Mouse (Mus musculus) inflammation-experienced regulatory T-cells (primary cell): ENCODE data around the gene Tmem151a. TPM values are rescaled to one million over a fixed set of nuclear protein-coding genes. Genes with fewer than 3 reads are reported as not detected.

Source experiments
- polyA plus RNA-seq, 2 experiments: library from polyadenylated mRNA; unstranded; fragments of 100-300 nt; shearing (Covaris generic); gene quantifications; one replicate each; pipeline ENCODE4 v1.2.1; 2017

Gene Tmem151a
- polyA plus RNA-seq: under 1 TPM; 0.31 to 0.84 TPM

GRCm38 (mm10) chr19:5085145-5085863 is at the start of gene Tmem151a:
Tmem151a (minus strand) TSS chr19:5085531.

GRCm38 (mm10) chr19:5118384-5118698 is 33.0 kb upstream of the Tmem151a start, which contains the start of gene Klc2:
Klc2 (minus strand) TSS chr19:5118560.

DNA sequence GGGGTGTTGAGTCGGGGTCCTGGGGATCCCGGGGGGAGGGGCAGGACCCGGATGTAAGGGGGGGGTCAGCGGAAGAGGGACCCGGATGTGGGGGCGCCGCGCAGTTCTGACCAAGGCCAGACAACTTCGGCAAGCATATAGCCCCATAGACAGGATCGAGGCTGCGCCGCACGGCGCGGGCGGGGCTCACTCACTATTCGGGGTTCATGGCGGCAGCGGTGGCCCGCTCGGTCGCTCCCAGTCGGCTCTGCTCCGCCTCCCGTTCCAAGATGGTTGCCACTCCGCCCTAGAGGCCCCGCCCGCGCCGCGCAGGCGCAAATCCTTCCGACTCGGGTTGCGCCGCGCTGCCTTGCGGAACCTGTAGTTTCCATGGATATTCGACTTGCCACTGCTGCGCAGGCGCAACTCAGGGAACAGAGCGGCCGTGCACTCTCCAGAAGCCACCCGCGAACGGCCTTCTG is 21.4 kb upstream of the Tmem151a start, which contains the start of gene Rab1b:
Rab1b (minus strand) TSS at position 342 of the 461 bp plus-strand sequence.

DNA sequence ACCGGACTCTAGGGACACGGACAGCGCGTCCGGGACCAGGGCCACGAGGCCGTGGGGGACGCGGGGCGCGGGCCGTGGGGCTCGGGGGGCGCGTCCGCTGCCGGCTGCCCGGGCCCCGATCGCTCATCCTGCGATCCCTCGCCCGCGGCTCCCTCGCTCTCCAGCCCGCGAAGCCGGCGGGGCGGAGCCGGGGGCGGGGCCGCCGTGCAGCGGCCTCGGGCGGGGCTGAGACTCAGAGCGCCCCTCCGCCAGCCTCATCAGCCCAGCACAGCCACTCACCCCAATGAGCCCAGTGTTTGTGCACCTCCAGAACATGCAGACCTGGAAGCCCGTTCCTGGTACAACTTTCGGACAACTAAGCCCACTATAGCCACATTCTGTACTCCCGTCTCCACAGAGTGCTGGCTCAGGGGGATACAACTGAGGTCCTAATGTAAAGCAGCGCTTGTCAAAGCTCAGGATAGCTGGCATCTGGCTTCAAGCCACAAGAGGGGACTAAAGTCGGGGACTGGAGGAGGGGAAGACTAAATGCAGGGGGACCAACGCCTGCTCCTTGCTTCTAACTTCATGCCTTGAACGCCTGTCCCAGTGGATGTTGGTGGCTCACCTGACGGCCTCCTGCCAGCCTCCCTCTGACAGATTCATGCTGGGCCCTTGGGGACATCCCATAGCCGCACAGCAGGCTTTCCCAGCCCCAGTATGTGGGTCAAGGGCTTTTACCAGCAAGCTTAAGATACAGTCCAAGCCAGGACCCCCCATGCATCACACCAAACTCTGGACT is 13.2 kb upstream of the Tmem151a start, which contains the start of gene Cnih2:
Cnih2 (minus strand) TSS at position 159 of the 781 bp plus-strand sequence.

GRCm38 (mm10) chr19:5087884-5088728 is 2.8 kb upstream of the Tmem151a start, which contains the start of gene Yif1a:
Yif1a (plus strand) TSS chr19:5088538.

DNA sequence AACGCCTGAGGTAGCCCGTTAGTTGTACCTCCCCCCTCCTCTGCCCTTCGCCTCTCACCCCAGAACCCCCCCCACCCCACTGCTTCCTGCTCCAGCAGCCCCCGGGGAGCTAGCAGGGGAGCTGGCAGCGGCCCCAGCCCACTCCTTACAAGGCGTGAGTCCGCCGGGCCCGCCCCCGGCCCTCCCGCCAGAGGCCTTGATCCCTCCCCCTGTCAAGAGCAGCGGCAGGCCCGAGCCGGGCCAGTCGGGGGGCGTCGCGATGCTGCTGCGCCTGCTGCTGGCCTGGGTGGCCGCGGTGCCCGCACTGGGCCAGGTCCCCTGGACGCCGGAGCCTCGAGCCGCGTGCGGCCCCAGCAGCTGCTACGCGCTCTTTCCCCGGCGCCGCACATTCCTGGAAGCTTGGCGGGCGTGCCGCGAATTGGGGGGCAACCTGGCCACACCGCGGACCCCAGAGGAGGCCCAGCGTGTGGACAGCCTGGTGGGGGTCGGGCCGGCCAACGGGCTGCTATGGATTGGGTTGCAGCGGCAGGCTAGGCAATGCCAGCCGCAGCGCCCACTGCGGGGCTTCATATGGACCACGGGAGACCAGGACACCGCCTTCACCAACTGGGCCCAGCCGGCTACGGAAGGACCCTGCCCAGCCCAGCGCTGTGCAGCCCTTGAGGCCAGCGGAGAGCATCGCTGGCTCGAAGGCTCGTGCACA is 17.3 kb downstream of the Tmem151a start, which contains the start of gene Cd248:
Cd248 (plus strand) TSS at position 212 of the 703 bp plus-strand sequence.

DNA sequence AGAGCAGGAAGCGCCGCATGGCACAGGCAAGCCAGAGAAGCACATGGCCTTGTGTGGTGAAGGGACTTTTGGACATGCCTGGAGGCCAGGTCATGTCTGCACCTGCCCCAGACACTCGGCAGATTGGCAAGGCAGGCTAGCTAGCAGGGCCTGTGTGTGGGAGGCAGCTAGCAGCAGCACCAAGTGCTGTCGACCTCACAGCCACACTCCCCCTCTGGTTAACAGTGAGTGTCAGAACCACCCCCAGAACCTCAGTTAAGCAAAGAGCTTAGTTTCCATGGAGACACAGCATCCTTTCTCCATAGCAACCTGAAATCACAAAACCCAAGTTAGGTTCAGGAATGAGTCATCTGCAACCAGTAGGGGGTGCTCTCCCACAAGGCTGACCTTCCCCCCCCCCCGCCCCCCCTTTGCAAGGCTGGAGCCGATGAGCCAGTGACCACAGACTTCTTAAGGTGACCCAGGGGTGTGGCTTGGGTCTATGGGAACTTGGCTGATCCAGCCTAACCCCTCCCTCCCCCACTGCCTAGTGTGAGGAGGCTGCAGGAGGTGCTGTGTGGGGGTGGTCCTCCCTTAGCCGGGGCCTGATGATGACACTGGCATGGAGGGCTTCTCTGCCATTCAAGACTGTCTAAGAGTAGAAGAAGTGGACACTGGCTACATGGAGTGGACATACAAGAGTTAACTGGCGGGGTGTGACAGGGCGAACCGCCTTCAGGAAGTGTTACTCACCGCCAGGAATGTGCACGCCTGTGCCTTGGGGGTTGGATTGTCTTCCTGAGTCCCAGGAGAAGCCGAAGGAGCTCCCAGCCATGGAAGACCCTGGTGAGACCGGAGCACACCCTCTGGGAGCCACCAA is 35.1 kb downstream of the Tmem151a start, which contains the start of gene Rin1:
Rin1 (plus strand) TSS at position 435 of the 859 bp plus-strand sequence.

DNA sequence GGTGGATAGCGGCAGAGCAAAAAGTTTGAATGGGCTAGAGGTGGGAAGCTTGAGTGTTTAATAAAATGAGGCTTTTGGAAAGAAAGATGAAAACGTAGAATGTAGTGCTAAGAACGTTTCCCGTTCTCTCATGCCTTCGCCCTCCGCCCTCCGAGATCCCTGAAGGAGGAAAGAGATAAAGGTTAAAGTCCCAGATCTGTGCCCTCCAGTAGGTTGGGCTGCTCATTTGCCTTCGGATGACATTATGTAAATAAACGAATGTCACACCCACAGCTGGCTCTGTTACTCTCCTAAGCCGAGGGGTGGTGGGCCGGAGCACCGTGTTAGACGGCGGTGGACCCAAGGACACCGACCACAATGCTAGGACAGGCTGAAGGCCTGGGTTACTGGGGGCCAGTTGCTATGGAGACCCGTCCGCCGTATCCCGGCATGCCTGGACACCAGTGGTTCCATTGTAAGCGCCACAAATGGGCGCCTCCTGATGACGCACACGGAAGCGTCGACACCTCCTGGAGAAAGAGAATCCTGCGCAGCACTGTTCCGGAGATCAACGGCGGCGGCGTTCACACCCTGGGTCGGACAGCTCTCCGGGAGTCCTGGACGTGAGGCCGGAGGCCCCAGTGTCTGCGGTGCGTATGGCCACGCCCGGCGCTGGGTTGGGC is 44.3 kb downstream of the Tmem151a start, which contains the start of gene Brms1:
Brms1 (plus strand) TSS at position 493 of the 662 bp plus-strand sequence.

GRCm38 (mm10) chr19:5038709-5039156 is 46.6 kb downstream of the Tmem151a start, which contains the start of the genes B4gat1 and AC124502.3:
B4gat1 (plus strand) TSS chr19:5038826.
AC124502.3 (plus strand) TSS chr19:5038891.

GRCm38 (mm10) chr19:5023621-5024479 is 61.5 kb downstream of the Tmem151a start, which contains the start of gene Slc29a2:
Slc29a2 (plus strand) TSS chr19:5023860.

Other genes starting within 250 kb of the Tmem151a start
- 100 to 1,000 TPM in 1 of 2 experiments, 10 to 100 TPM in 1; 72.7 to 120 TPM for gene Ccs, start 246.2 kb downstream of the Tmem151a start, polyA plus RNA-seq
- under 1 TPM in 1 of 2 experiments, not detected in 1; 0.55 TPM for gene Ccdc87, start 246.2 kb downstream of the Tmem151a start, polyA plus RNA-seq
- gene Ctsf, start 230.4 kb downstream of the Tmem151a start, polyA plus RNA-seq: 1 to 10 TPM; 4.1 to 6.0 TPM
- gene Actn3, start 207.6 kb downstream of the Tmem151a start, polyA plus RNA-seq: under 1 TPM in 1 of 2 experiments, not detected in 1; 0.11 TPM
- 1 to 10 TPM; 5.0 to 9.9 TPM for gene Zdhhc24, start 206.9 kb downstream of the Tmem151a start, polyA plus RNA-seq
- 1 to 10 TPM in 1 of 2 experiments, under 1 TPM in 1; 0.71 to 3.0 TPM for gene Bbs1, start 178.9 kb downstream of the Tmem151a start, polyA plus RNA-seq
- gene Dpp3, start 157.2 kb downstream of the Tmem151a start, polyA plus RNA-seq: 100 to 1,000 TPM in 1 of 2 experiments, 10 to 100 TPM in 1; 93.7 to 123 TPM
- gene Peli3, start 142.4 kb downstream of the Tmem151a start, polyA plus RNA-seq: 1 to 10 TPM in 1 of 2 experiments, under 1 TPM in 1; 0.70 to 1.9 TPM
- 10 to 100 TPM; 60.3 to 63.9 TPM for gene Mrpl11, start 123.4 kb downstream of the Tmem151a start, polyA plus RNA-seq
- gene Npas4, start 95.2 kb downstream of the Tmem151a start, polyA plus RNA-seq: 1 to 10 TPM; 1.3 to 1.7 TPM
- 1 to 10 TPM; 3.4 TPM for gene Slc29a2, start 61.7 kb downstream of the Tmem151a start, polyA plus RNA-seq
- 10 to 100 TPM; 13.6 to 15.6 TPM for gene B4gat1, start 46.7 kb downstream of the Tmem151a start, polyA plus RNA-seq
- gene AC124502.3, start 46.6 kb downstream of the Tmem151a start, polyA plus RNA-seq: 1 to 10 TPM; 2.4 to 8.5 TPM
- gene Brms1, start 44.2 kb downstream of the Tmem151a start, polyA plus RNA-seq: 100 to 1,000 TPM; 103 to 106 TPM
- gene Rin1, start 35.0 kb downstream of the Tmem151a start, polyA plus RNA-seq: under 1 TPM in 1 of 2 experiments, not detected in 1; 0.08 TPM
- not detected for gene Cd248, start 17.5 kb downstream of the Tmem151a start, polyA plus RNA-seq
- 10 to 100 TPM; 59.7 to 66.6 TPM for gene Yif1a, start 3.0 kb upstream of the Tmem151a start, polyA plus RNA-seq
- 1 to 10 TPM; 2.7 to 5.6 TPM for gene Cnih2, start 13.0 kb upstream of the Tmem151a start, polyA plus RNA-seq
- 100 to 1,000 TPM; 187 to 249 TPM for gene Rab1b, start 21.5 kb upstream of the Tmem151a start, polyA plus RNA-seq
- gene Klc2, start 33.0 kb upstream of the Tmem151a start, polyA plus RNA-seq: 1 to 10 TPM; 5.0 to 8.7 TPM
- gene Pacs1, start 187.6 kb upstream of the Tmem151a start, polyA plus RNA-seq: 100 to 1,000 TPM; 106 to 118 TPM
- 100 to 1,000 TPM; 329 to 399 TPM for gene Sf3b2, start 209.9 kb upstream of the Tmem151a start, polyA plus RNA-seq
- gene Gal3st3, start 212.8 kb upstream of the Tmem151a start, polyA plus RNA-seq: under 1 TPM; 0.23 to 0.51 TPM